Mouse (Mus musculus): ENCODE data around the gene Nktr. TPM values are rescaled to one million over a fixed set of nuclear protein-coding genes. Genes with fewer than 3 reads are reported as not detected.

Gene Nktr
- total and polyA plus RNA-seq, 2 experiments from 2014 or later, result 31.1 to 44.8 TPM

GRCm38 (mm10) chr9:121682037-121682680 lies 36.8 kb upstream of the Nktr start:
- H3K9me3 ChIP-seq (replicated peaks; ENCODE audit: control insufficient read depth, low read length), result no peaks in the 10 kb centered on the region
- peaks cover 17% of the 10 kb centered on the region; the same call in 1 of the 2 replicates for H3K36me3 ChIP-seq (replicated peaks; ENCODE audit: control insufficient read depth, insufficient read depth, low read length)
- ATAC-seq (ENCODE audit: insufficient read depth, low read depth) (no peak), DNase-seq (ENCODE audit: low spot score) (no peak)
- 74% methylated on average over 18 of the region's 18 CpGs for WGBS
- TF ChIP-seq EP300 (IDR thresholded peaks at IDR 0.05; ENCODE audit: low read depth), result no peak
- no peak for TF ChIP-seq CTCF (IDR thresholded peaks at IDR 0.05; ENCODE audit: low read depth)
- no peaks in the 10 kb centered on the region for H3K27me3 ChIP-seq (ENCODE audit: control insufficient read depth, insufficient read depth, low read length)
- no peak overlapping the region for H3K9ac ChIP-seq (replicated peaks; ENCODE audit: low read depth, low read length)
- H3K4me2 ChIP-seq (ENCODE audit: low read depth, low read length), result no peak overlapping the region
- no peak overlapping the region for H3K27ac ChIP-seq (ENCODE audit: low read depth)
- H3K4me3 ChIP-seq (ENCODE audit: low read depth, low read length), result no peak overlapping the region
- H3K4me1 ChIP-seq (ENCODE audit: control insufficient read depth, insufficient read depth), result no peaks in the 10 kb centered on the region

DNA sequence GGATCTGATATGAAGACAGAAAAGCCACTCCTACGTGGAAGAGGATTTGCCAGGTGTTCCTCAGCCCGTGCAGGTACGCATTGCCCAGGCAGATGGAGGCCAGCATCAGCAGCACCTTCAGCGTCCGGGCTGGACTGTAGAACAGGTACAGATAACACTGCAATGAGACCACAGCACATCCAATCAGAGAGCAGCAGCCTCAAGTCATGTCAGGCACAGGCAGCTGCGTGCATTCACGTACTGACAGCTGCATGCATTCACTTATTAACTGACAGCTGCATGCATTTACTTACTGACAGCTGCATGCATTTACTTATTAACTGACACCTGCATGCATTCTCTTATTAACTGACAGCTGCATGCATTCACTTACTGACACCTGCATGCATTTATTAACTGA lies 34.3 kb upstream of the Nktr start:
- DNase-seq (ENCODE audit: low spot score), result no peak
- H3K36me3 ChIP-seq (replicated peaks; ENCODE audit: control insufficient read depth, insufficient read depth, low read length), result peaks cover 25% of the 10 kb centered on the region; the same call in 1 of the 2 replicates
- H3K9me3 ChIP-seq (replicated peaks; ENCODE audit: control insufficient read depth, low read length), result no peaks in the 10 kb centered on the region
- H3K4me3 ChIP-seq (ENCODE audit: low read depth, low read length), result no peak overlapping the region
- no peaks in the 10 kb centered on the region for H3K4me1 ChIP-seq (ENCODE audit: control insufficient read depth, insufficient read depth)
- no peak for ATAC-seq (ENCODE audit: insufficient read depth, low read depth)
- TF ChIP-seq CTCF (IDR thresholded peaks at IDR 0.05; ENCODE audit: low read depth) (no peak), EP300 (IDR thresholded peaks at IDR 0.05; ENCODE audit: low read depth) (no peak)
- H3K4me2 ChIP-seq (ENCODE audit: low read depth, low read length), result no peak overlapping the region
- no peaks in the 10 kb centered on the region for H3K27me3 ChIP-seq (ENCODE audit: control insufficient read depth, insufficient read depth, low read length)
- WGBS, result 73% methylated on average over 7 of the region's 7 CpGs
- no peak overlapping the region for H3K27ac ChIP-seq (ENCODE audit: low read depth)
- H3K9ac ChIP-seq (replicated peaks; ENCODE audit: low read depth, low read length), result no peak overlapping the region

GRCm38 (mm10) chr9:121690200-121690651 lies 28.7 kb upstream of the Nktr start:
- Histone ChIP-seq H3K27me3 (ENCODE audit: control insufficient read depth, insufficient read depth, low read length) (no peaks in the 10 kb centered on the region), H3K4me2 (ENCODE audit: low read depth, low read length) (no peak overlapping the region), H3K4me3 (ENCODE audit: low read depth, low read length) (no peak overlapping the region), H3K36me3 (replicated peaks; ENCODE audit: control insufficient read depth, insufficient read depth, low read length) (peaks cover 21% of the 10 kb centered on the region), H3K9me3 (replicated peaks; ENCODE audit: control insufficient read depth, low read length) (no peaks in the 10 kb centered on the region), H3K9ac (replicated peaks; ENCODE audit: low read depth, low read length) (no peak overlapping the region), H3K4me1 (ENCODE audit: control insufficient read depth, insufficient read depth) (no peaks in the 10 kb centered on the region), H3K27ac (ENCODE audit: low read depth) (no peak overlapping the region)
- no peak for TF ChIP-seq EP300 (IDR thresholded peaks at IDR 0.05; ENCODE audit: low read depth)
- TF ChIP-seq CTCF (IDR thresholded peaks at IDR 0.05; ENCODE audit: low read depth), result no peak
- WGBS, result 81% methylated on average over 15 of the region's 15 CpGs
- ATAC-seq (ENCODE audit: insufficient read depth, low read depth) (no peak), DNase-seq (ENCODE audit: low spot score) (no peak)

DNA sequence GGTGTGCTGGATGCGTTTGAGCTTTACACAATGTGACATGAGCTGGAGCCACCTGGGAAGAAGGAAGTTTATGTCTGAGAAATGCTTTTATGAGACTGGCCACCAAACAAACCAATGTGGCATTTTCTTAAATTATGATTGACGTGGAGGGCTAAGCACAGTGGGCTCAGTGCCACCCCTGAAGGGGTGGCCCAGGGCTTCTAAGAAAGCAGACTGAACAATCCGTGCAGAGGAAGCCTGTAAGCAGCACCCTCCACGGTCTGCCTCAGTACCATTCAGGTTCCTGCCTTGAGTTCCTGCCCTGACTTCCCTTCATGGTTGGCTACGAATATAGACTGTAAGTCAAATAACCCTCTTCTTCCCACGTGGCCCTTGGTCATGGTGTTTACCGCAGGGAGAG lies 28.2 kb upstream of the Nktr start:
- H3K27me3 ChIP-seq (ENCODE audit: control insufficient read depth, insufficient read depth, low read length), result no peaks in the 10 kb centered on the region
- ATAC-seq (ENCODE audit: insufficient read depth, low read depth) (no peak), DNase-seq (ENCODE audit: low spot score) (no peak)
- H3K4me1 ChIP-seq (ENCODE audit: control insufficient read depth, insufficient read depth), result no peaks in the 10 kb centered on the region
- no peak overlapping the region for H3K9ac ChIP-seq (replicated peaks; ENCODE audit: low read depth, low read length)
- no peak for TF ChIP-seq CTCF (IDR thresholded peaks at IDR 0.05; ENCODE audit: low read depth)
- no peak for TF ChIP-seq EP300 (IDR thresholded peaks at IDR 0.05; ENCODE audit: low read depth)
- H3K27ac ChIP-seq (ENCODE audit: low read depth), result no peak overlapping the region
- H3K9me3 ChIP-seq (replicated peaks; ENCODE audit: control insufficient read depth, low read length), result no peaks in the 10 kb centered on the region
- H3K36me3 ChIP-seq (replicated peaks; ENCODE audit: control insufficient read depth, insufficient read depth, low read length), result peaks cover 20% of the 10 kb centered on the region
- H3K4me2 ChIP-seq (ENCODE audit: low read depth, low read length), result no peak overlapping the region
- no peak overlapping the region for H3K4me3 ChIP-seq (ENCODE audit: low read depth, low read length)
- 90% methylated on average over 7 of the region's 7 CpGs for WGBS

- no peak overlapping the region for H3K9ac ChIP-seq (replicated peaks; ENCODE audit: low read depth, low read length)
- no peak for ATAC-seq (ENCODE audit: insufficient read depth, low read depth)
- H3K27me3 ChIP-seq (ENCODE audit: control insufficient read depth, insufficient read depth, low read length), result no peaks in the 10 kb centered on the region
- H3K4me1 ChIP-seq (ENCODE audit: control insufficient read depth, insufficient read depth), result no peaks in the 10 kb centered on the region
- TF ChIP-seq EP300 (IDR thresholded peaks at IDR 0.05; ENCODE audit: low read depth) (no peak), CTCF (IDR thresholded peaks at IDR 0.05; ENCODE audit: low read depth) (no peak)
- H3K4me3 ChIP-seq (ENCODE audit: low read depth, low read length), result no peak overlapping the region
- no peak overlapping the region for H3K27ac ChIP-seq (ENCODE audit: low read depth)
- WGBS, result 83% methylated on average over 12 of the region's 12 CpGs
- no peak overlapping the region for H3K4me2 ChIP-seq (ENCODE audit: low read depth, low read length)
- no peak for DNase-seq (ENCODE audit: low spot score)
- H3K36me3 ChIP-seq (replicated peaks; ENCODE audit: control insufficient read depth, insufficient read depth, low read length), result peaks cover 12% of the 10 kb centered on the region
- H3K9me3 ChIP-seq (replicated peaks; ENCODE audit: control insufficient read depth, low read length), result no peaks in the 10 kb centered on the region
Measured at GRCm38 (mm10) chr9:121694736-121695135, 24.2 kb upstream of the Nktr start.

- Histone ChIP-seq H3K9ac (replicated peaks; ENCODE audit: low read depth, low read length) (no peak overlapping the region), H3K27ac (ENCODE audit: low read depth) (no peak overlapping the region), H3K36me3 (replicated peaks; ENCODE audit: control insufficient read depth, insufficient read depth, low read length) (peaks cover 5% of the 10 kb centered on the region; the same call in 1 of the 2 replicates), H3K4me1 (ENCODE audit: control insufficient read depth, insufficient read depth) (no peaks in the 10 kb centered on the region), H3K27me3 (ENCODE audit: control insufficient read depth, insufficient read depth, low read length) (no peaks in the 10 kb centered on the region), H3K4me3 (ENCODE audit: low read depth, low read length) (no peak overlapping the region), H3K9me3 (replicated peaks; ENCODE audit: control insufficient read depth, low read length) (no peaks in the 10 kb centered on the region), H3K4me2 (ENCODE audit: low read depth, low read length) (no peak overlapping the region)
- no peak for TF ChIP-seq CTCF (IDR thresholded peaks at IDR 0.05; ENCODE audit: low read depth)
- TF ChIP-seq EP300 (IDR thresholded peaks at IDR 0.05; ENCODE audit: low read depth), result no peak
- ATAC-seq (ENCODE audit: insufficient read depth, low read depth) (no peak), DNase-seq (ENCODE audit: low spot score) (no peak)
- WGBS, result 85% methylated on average over 9 of the region's 9 CpGs
Measured at GRCm38 (mm10) chr9:121696626-121697025, 22.3 kb upstream of the Nktr start.

Measured in heart, postnatal 0 days (tissue).